Mouse (Mus musculus) liver, adult 2 months (tissue): Measurements from ENCODE around the gene Abhd17c.

Experiments used
- CTCF ChIP-seq: fragments of 200-500 bp; IDR thresholded peaks from 2 replicates; pipeline ENCODE4 v1.5.1; 2011; ENCODE audit warnings: low read depth, low read length, control low read depth
- POLR2A ChIP-seq: fragments of 200-500 bp; IDR thresholded peaks from 2 replicates; pipeline ENCODE4 v1.6.1; 2011; ENCODE audit warnings: low read length, control low read depth; ENCODE audit not compliant: insufficient read depth; ENCODE audit errors: extremely low read depth

DNA sequence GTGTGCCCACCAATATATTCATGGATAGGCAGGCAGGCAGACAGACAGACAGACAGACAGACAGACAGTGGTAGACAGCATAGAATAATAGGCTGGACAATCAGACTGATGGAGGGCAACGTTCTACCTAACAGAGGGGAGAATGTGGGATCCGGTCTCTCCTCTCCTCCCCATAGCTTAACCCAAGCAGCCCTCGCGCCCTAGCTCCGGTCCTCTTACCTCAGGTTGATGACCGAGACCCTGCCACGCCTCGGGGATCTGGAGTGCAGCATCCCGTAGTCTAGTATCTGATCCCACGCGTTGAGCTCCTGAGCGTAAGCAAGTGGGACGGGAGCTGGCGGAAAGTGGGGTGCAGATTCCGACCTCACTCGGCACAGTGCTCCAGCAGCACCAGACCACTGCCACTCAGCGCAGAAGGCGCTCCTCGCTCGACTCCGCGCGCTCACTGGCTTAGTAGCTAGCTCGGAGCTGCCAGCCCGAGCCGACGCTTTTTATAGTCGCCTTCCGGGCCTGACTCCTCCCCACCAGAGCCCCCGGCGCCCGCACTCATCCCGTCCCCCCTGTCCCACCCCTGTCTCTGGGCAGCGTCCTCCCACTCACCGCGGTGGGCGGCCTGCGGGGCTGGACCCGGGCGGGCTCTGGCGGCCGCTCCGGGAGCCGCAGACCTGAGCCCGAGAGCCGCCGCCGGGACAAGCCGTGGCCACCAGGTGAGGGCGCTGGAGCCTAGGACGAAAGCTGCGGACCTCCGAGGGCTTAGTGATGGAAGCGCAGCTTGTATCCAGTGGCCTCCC lies 65.5 kb downstream of the Abhd17c start, which contains the start of gene Cemip:
- no peak for TF ChIP-seq POLR2A
- peak; percentile 84 for TF ChIP-seq CTCF
